Mouse (Mus musculus) heart, embryonic 11.5 days (tissue): ENCODE measurements around the gene Rdh11. TPM values are rescaled to one million over a fixed set of nuclear protein-coding genes. Genes with fewer than 3 reads are reported as not detected.

Experiments used
- ATAC-seq: fragments of 200-750 bp; cut with Nextera tagmentation; replicated peaks from 2 replicates; pipeline ENCODE4 v1.8.0; 2017; ENCODE audit warnings: moderate library complexity; ENCODE audit not compliant: insufficient number of reproducible peaks, low FRiP score, low TSS enrichment
- H3K27ac ChIP-seq: fragments of 300-500 bp; sonication (generic); 2 replicates; pipeline ENCODE4 v1.5.1; 2014; ENCODE audit warnings: mild to moderate bottlenecking, low read depth, low read length
- H3K27me3 ChIP-seq: fragments of 300-500 bp; sonication (generic); 2 replicates; pipeline ENCODE4 v1.6.1; 2014; ENCODE audit warnings: mild to moderate bottlenecking, low read length, mixed read lengths; ENCODE audit not compliant: control insufficient read depth, insufficient read depth
- H3K36me3 ChIP-seq: fragments of 300-500 bp; sonication (generic); 2 replicates; pipeline ENCODE4 v1.6.1; 2014; ENCODE audit warnings: mild to moderate bottlenecking, low read length, moderate library complexity, mixed read lengths; ENCODE audit not compliant: control insufficient read depth, insufficient read depth
- H3K4me1 ChIP-seq: fragments of 300-500 bp; sonication (generic); 2 replicates; pipeline ENCODE4 v1.6.1; 2014; ENCODE audit warnings: low read length; ENCODE audit not compliant: control insufficient read depth, insufficient read depth
- H3K4me2 ChIP-seq: fragments of 300-500 bp; sonication (generic); 2 replicates; pipeline ENCODE4 v1.6.1; 2014; ENCODE audit warnings: mild to moderate bottlenecking, moderate library complexity
- H3K4me3 ChIP-seq: fragments of 300-500 bp; sonication (generic); 2 replicates; pipeline ENCODE4 v1.5.1; 2014; ENCODE audit warnings: low read depth, low read length
- H3K9ac ChIP-seq: fragments of 300-500 bp; sonication (generic); 2 replicates; pipeline ENCODE4 v1.6.1; 2014; ENCODE audit warnings: mild to moderate bottlenecking, low read depth, low read length, moderate library complexity
- H3K9me3 ChIP-seq: fragments of 300-500 bp; sonication (generic); replicated peaks from 2 replicates; pipeline ENCODE4 v1.6.1; 2016; ENCODE audit warnings: low read length; ENCODE audit not compliant: control insufficient read depth
- WGBS: fragments of 180-500 bp; shearing (Covaris S2); extraction: QIAGEN DNeasy Blood & Tissue Kit; methylation state at CpG from one replicate; pipeline ENCODE4 v1.1.7; 2014; ENCODE audit not compliant: insufficient replicate concordance; 5-methylcytosine and 5-hydroxymethylcytosine counted together
- polyA plus RNA-seq: library from polyadenylated mRNA; unstranded; fragments of >200 nt; fragmentation: Nextera tagmentation; extraction: Ambion mirVana; gene quantifications from 2 replicates; pipeline ENCODE4 v1.2.1, GENCODE M21; 2014

Rdh11 gene
- polyA plus RNA-seq, result 17.7 and 18.4 TPM in 2 replicates

DNA sequence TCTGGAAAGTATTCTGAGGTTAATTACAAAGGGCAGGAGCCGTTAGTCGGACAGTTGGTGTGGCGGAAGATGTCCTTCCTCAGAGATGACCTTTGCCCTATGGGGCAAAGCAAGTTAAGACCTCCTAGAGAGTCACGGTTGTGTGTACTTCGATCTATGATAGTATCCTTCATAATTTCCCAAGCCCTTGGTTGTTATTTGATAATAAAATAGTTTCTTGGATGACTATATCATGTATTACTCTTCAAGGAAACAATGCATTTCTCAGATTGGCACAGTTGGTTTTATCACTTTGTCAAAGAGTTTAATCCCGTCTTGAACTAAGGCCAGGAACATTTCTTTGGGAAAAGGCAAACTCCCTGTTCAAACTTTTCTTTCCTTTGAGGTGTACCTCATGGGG is at the start of gene Rdh11:
Gene Rdh11, minus strand, starts transcription at position 101 of the 400 bp plus-strand sequence.
- no peak for ATAC-seq

DNA sequence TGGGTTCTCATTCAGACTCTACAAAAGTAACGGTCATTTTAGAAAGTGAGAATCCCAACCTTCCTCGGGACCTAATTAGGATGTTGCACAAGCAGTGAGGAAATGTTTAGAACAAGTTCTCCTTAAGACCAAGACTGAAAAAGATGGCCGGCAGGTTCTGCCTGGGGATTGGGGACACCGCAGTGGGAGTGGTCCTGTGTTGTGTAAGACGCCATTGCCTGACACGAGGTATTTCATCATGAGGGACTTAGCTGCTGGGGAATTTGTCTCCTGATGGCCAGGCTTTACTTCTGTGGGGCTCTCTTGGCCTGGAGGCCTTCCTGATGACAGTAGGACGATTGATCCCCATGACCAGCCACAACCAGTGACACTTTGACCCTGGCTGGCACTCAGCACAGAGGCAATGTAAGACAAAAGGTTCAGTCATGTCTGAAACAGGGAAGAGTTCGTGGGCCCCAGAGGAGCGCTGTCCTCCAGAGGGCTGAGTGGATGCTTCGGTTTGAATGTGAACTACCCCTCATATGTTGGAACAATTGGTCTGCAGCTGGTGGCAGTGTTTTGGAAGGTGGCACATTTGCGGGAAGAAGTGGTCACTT is 43.5 kb upstream of the Rdh11 start:
- Histone ChIP-seq H3K4me3 (no peak overlapping the region), H3K27me3 (no peaks in the 10 kb centered on the region), H3K9me3 (no peaks in the 10 kb centered on the region), H3K36me3 (peaks cover 10% of the 10 kb centered on the region), H3K27ac (no peak overlapping the region), H3K4me1 (no peaks in the 10 kb centered on the region), H3K9ac (no peak overlapping the region), H3K4me2 (no peak overlapping the region)
- 81% methylated on average over 11 of the region's 11 CpGs for WGBS
- no peak for ATAC-seq

More for the DNA sequence above, at the start of gene Rdh11:
- no peaks in the 10 kb centered on the region for H3K9me3 ChIP-seq
- 60% methylated on average over 6 of the region's 6 CpGs for WGBS
- peak within 1 kb of the TSS; percentile 46; the same call in 1 of the 2 replicates for H3K27ac ChIP-seq
- peak within 1 kb of the TSS; percentile 81 for H3K9ac ChIP-seq
- H3K36me3 ChIP-seq, result no peaks in the 10 kb centered on the region
- no peaks in the 10 kb centered on the region for H3K27me3 ChIP-seq
- peak within 1 kb of the TSS; percentile 81 for H3K4me3 ChIP-seq
- H3K4me1 ChIP-seq, result no peaks in the 10 kb centered on the region
- H3K4me2 ChIP-seq, result peak within 1 kb of the TSS; percentile 79

DNA sequence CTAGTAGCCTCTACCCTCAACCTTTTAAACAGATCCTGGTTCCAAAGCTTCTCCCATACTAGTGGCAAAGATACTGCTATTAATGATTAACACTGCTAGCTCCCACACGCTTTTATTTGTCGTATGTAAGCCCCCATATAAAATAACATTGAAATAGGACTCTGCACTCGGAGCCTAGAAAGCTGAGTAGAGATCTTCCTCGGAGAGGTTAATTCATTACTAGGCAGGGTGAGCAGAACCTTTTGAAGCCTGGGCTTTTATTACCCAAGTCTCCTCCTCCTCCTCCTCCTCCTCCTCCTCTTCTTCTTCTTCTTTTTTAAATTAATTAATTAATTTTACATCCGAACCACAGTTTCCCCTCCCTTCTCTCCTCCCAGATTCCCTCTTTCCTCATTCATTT is 25.4 kb upstream of the Rdh11 start:
- no peak overlapping the region for H3K4me2 ChIP-seq
- no peaks in the 10 kb centered on the region for H3K36me3 ChIP-seq
- H3K9ac ChIP-seq, result no peak overlapping the region
- H3K4me3 ChIP-seq, result no peak overlapping the region
- H3K27me3 ChIP-seq, result no peaks in the 10 kb centered on the region
- 65% methylated on average over 5 of the region's 5 CpGs for WGBS
- ATAC-seq, result no peak
- no peaks in the 10 kb centered on the region for H3K9me3 ChIP-seq
- H3K4me1 ChIP-seq, result no peaks in the 10 kb centered on the region
- H3K27ac ChIP-seq, result no peak overlapping the region

DNA sequence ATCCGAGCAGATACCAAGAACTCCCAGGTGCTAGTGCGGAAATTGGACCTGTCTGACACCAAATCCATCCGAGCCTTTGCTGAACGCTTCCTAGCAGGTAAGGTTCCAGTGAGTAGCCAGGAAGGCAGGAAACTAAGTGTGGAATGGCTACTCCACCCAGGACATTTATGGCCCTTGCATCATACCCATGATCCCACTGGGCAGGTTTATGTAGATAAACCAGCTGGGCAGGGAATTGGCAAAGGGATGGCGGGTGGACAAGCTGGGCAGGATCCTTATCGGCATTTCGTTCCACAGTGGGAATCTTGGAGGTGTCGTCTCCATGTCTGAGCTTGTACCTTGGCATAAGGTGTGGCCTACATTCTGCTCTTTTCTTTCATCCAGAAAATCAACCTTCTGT is 19.4 kb upstream of the Rdh11 start:
- Histone ChIP-seq H3K36me3 (no peaks in the 10 kb centered on the region), H3K4me1 (no peaks in the 10 kb centered on the region), H3K4me2 (no peak overlapping the region), H3K4me3 (no peak overlapping the region), H3K9me3 (no peaks in the 10 kb centered on the region), H3K27me3 (no peaks in the 10 kb centered on the region), H3K9ac (no peak overlapping the region), H3K27ac (no peak overlapping the region)
- no peak for ATAC-seq
- 83% methylated on average over 8 of the region's 8 CpGs for WGBS

DNA sequence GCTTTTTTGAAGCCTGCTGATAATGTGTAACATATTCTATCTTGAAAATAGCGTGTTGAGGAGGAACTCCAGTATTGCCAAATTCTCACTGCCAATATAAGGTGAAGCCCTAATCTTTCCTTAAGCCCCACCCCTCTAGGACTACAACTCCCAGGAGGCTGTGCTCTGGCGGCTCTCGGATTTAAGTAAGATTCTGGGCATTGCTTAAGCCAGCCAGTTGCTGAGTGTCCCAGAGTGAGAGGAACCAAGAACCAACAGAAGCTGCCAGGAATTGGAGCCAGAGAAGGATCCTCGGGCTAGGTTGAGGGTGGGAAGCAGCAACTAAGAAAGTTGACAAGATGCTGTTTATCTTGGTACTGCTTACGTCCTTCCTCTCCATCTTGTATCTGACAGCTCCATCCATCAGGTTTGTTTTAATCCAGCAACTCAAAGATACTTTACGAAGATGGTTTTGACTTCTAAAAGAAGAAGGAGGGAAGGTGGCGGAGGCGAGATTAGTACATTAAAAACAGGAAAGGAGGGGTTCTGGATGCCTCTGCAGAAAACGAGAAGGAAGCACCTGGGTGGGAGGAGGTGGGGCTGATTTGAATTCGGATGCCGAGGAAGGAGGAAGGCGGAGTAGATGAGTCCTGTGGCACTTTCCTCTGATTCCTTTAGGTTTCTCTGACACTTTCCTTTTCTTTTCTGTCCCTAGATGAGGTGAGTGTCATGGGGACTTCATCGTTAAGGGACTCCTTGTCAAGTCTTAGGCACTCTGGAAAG is 16.8 kb upstream of the Rdh11 start, which contains the start of gene Rdh12:
Gene Rdh12, plus strand, starts transcription at position 212 of the 762 bp plus-strand sequence.
- Histone ChIP-seq H3K27ac (no peak within 1 kb of the TSS), H3K4me3 (peak within 1 kb of the TSS; percentile 46), H3K9ac (0 out of 2 replicates have a peak within 1 kb of the TSS, but pooled peaks have one; percentile 54), H3K4me2 (peak within 1 kb of the TSS; percentile 72), H3K27me3 (no peaks in the 10 kb centered on the region), H3K9me3 (no peaks in the 10 kb centered on the region), H3K36me3 (no peaks in the 10 kb centered on the region), H3K4me1 (no peaks in the 10 kb centered on the region)
- WGBS, result 4% methylated on average over 13 of the region's 13 CpGs
- no peak for ATAC-seq

DNA sequence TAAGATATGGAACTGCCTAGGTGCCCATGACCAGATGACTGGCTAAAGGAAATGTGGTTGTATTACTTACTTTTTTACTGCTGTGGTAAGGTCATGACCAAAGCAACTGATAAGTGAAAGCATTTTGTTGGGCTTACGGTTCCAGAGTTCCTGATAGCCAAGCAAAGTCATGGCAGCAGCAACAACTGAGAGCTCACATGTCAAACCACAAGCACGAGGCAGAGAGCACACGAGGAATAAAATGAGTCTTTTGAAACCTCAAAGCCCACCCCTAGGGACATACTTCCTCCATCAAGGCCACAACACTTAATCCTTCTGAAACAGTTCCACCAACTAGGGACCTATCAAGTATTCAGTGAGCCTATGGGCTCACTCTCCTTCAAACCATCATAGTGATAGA is 9.8 kb upstream of the Rdh11 start:
- H3K9ac ChIP-seq, result no peak overlapping the region

DNA sequence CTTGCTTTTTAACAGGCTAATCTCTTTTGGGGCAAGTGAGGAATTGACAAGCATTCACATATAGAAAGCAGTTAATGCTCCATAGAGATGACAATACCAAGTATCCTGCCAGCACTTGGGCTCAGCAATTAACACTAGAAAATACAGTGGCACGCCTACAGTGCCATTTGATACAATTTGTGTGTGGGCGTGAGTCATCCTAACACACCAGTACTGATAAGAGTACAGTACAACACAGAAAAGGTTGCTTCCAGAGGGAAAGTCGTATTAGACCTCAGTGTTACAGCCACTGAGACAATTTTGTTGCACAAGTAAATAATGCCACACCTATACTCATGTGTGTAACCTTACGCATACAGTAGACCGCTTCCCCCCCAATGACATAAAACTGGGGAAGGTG is 5.0 kb upstream of the Rdh11 start:
- H3K36me3 ChIP-seq, result no peaks in the 10 kb centered on the region
- H3K27ac ChIP-seq, result no peak overlapping the region
- H3K4me3 ChIP-seq, result no peak overlapping the region
- H3K4me1 ChIP-seq, result no peaks in the 10 kb centered on the region
- ATAC-seq, result no peak
- no peak overlapping the region for H3K9ac ChIP-seq
- H3K4me2 ChIP-seq, result no peak overlapping the region
- no peaks in the 10 kb centered on the region for H3K9me3 ChIP-seq
- H3K27me3 ChIP-seq, result no peaks in the 10 kb centered on the region
- WGBS, result 79% methylated on average over 5 of the region's 5 CpGs

More for the DNA sequence above, 9.8 kb upstream of the Rdh11 start:
- no peak overlapping the region for H3K4me3 ChIP-seq
- WGBS, result 56% methylated on average over 3 of the region's 3 CpGs
- no peaks in the 10 kb centered on the region for H3K9me3 ChIP-seq
- no peaks in the 10 kb centered on the region for H3K4me1 ChIP-seq
- H3K36me3 ChIP-seq, result no peaks in the 10 kb centered on the region
- H3K4me2 ChIP-seq, result no peak overlapping the region
- no peak for ATAC-seq
- no peaks in the 10 kb centered on the region for H3K27me3 ChIP-seq
- H3K27ac ChIP-seq, result no peak overlapping the region

DNA sequence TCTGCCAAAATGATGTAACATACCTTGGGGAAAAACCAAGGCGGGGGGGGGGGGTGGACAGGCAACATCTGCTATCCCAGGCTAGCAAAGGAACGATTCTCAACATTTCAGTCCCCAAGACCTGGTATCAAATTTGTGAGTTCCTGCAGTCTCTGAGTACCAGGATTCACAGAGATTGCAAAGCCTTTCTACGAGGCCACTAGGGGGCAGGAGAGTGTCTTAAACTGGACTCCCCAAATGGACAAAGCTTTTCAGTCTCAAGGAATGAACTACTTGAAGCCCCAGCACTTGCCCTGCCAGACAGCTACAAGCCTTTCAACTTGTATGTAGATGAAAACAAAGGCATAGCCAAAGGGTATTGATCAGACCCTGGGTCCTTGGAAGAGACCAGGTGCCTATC is 1.3 kb upstream of the Rdh11 start:
- H3K27me3 ChIP-seq, result no peaks in the 10 kb centered on the region
- no peaks in the 10 kb centered on the region for H3K36me3 ChIP-seq
- no peak for ATAC-seq
- H3K4me1 ChIP-seq, result no peaks in the 10 kb centered on the region
- no peak overlapping the region for H3K27ac ChIP-seq
- no peaks in the 10 kb centered on the region for H3K9me3 ChIP-seq
- H3K4me2 ChIP-seq, result no peak overlapping the region
- H3K9ac ChIP-seq, result no peak overlapping the region
- no peak overlapping the region for H3K4me3 ChIP-seq
- WGBS, result 0% methylated on average over 3 of the region's 3 CpGs
